Mouse (Mus musculus): ENCODE results near the gene Scarf1. TPM values are rescaled to one million over a fixed set of nuclear protein-coding genes. Genes with fewer than 3 reads are reported as not detected.
A peak's percentile ranks its signal among the peaks of the same experiment; 100 is the strongest.

Scarf1 gene
- total and polyA plus RNA-seq, 3 experiments, result 0.15 to 0.28 TPM; not detected in 1

- no peaks in the 10 kb centered on the region for H3K9me3 ChIP-seq (replicated peaks; ENCODE audit: insufficient read depth, low read length)
- no peaks in the 10 kb centered on the region for H3K27me3 ChIP-seq (ENCODE audit: control insufficient read depth in 1 of 2, insufficient read depth in 2 of 2, low read length in 2 of 2)
- no peaks in the 10 kb centered on the region for H3K4me1 ChIP-seq (ENCODE audit: control insufficient read depth in 1 of 2, insufficient read depth in 2 of 2, low read length in 2 of 2)
- no peak within 1 kb of the TSS for H3K4me3 ChIP-seq (ENCODE audit: control insufficient read depth in 1 of 2, insufficient read depth in 1 of 2, low read depth in 2 of 2, low read length in 2 of 2)
- DNase-seq (ENCODE audit: low read depth, low spot score), result no peak
- H3K79me2 ChIP-seq (ENCODE audit: control insufficient read depth, insufficient read depth, low read length, poor library complexity), result no peaks in the 10 kb centered on the region
- H3K9ac ChIP-seq (ENCODE audit: control insufficient read depth, low read depth, low read length, poor library complexity, severe bottlenecking), result no peak within 1 kb of the TSS
- H3K27ac ChIP-seq (ENCODE audit: control insufficient read depth, low read depth, low read length), result no peak within 1 kb of the TSS
- TF ChIP-seq RCOR1 (IDR thresholded peaks at IDR 0.05; ENCODE audit: low read depth, low read length) (no peak), MAX (IDR thresholded peaks at IDR 0.05; ENCODE audit: low read length) (no peak), NELFE (IDR thresholded peaks at IDR 0.05; ENCODE audit: low read depth, low read length) (no peak), ZNF384 (IDR thresholded peaks at IDR 0.05; ENCODE audit: low read depth, low read length) (no peak), MEF2A (IDR thresholded peaks at IDR 0.05; ENCODE audit: extremely low read depth, insufficient replicate concordance, low read depth, low read length, poor library complexity, severe bottlenecking) (no peak), EP300 (IDR thresholded peaks at IDR 0.05; ENCODE audit: low read depth in 1 of 2, low read length in 2 of 2) (no peak), NRF1 (IDR thresholded peaks at IDR 0.05; ENCODE audit: insufficient read depth, low read depth, low read length, poor library complexity, severe bottlenecking) (no peak), TBP (IDR thresholded peaks at IDR 0.05; ENCODE audit: low read depth, low read length) (no peak), ZMIZ1 (IDR thresholded peaks at IDR 0.05; ENCODE audit: low read depth, low read length) (no peak), HCFC1 (IDR thresholded peaks at IDR 0.05; ENCODE audit: low read depth, low read length) (no peak), POLR2AphosphoS2 (IDR thresholded peaks at IDR 0.05; ENCODE audit: low read length) (peak; percentile 53; the same call in 1 of the 2 replicates), ZC3H11A (IDR thresholded peaks at IDR 0.05; ENCODE audit: low read depth, low read length) (no peak), POLR2A (IDR thresholded peaks at IDR 0.05; ENCODE audit: control insufficient read depth in 1 of 2, insufficient read depth in 1 of 2, low read depth in 1 of 2, low read length in 2 of 2, poor library complexity in 1 of 2) (peak in 1 of 2 experiments; percentile 45; a peak in 1 of 4 replicates), E2F4 (IDR thresholded peaks at IDR 0.05; ENCODE audit: borderline replicate concordance, low read depth, low read length) (no peak)
- peaks cover 0 to 34% of the 10 kb centered on the region in 2 experiments; a peak in 2 of 4 replicates for H3K36me3 ChIP-seq (ENCODE audit: control insufficient read depth in 1 of 2, insufficient read depth in 2 of 2, low read length in 2 of 2)
Measured at GRCm38 (mm10) chr11:75509741-75510626, 3.4 kb upstream of the Scarf1 start, which contains the start of gene Rilp. TSS of gene Rilp (plus strand) at chr11:75510094.

- H3K4me1 ChIP-seq (ENCODE audit: control insufficient read depth in 1 of 2, insufficient read depth in 2 of 2, low read length in 2 of 2), result no peaks in the 10 kb centered on the region
- peak; percentile 40; the same call in 1 of the 2 replicates for TF ChIP-seq SMC3 (IDR thresholded peaks at IDR 0.05; ENCODE audit: low read depth, low read length)
- no peak for TF ChIP-seq ELF1 (IDR thresholded peaks at IDR 0.05; ENCODE audit: low read depth, low read length)
- TF ChIP-seq MAZ (IDR thresholded peaks at IDR 0.05; ENCODE audit: low read depth, low read length), result no peak
- TF ChIP-seq RAD21 (IDR thresholded peaks at IDR 0.05; ENCODE audit: low read depth, low read length), result no peak
- no peak for TF ChIP-seq NELFE (IDR thresholded peaks at IDR 0.05; ENCODE audit: low read depth, low read length)
- peak in 2 of 3 experiments; percentile 53 to 78; a peak in 5 of 6 replicates for TF ChIP-seq CTCF (IDR thresholded peaks at IDR 0.05 in 2 of 3, conservative IDR thresholded peaks at IDR 0.05 in 1 of 3; ENCODE audit: control insufficient read depth in 1 of 3, insufficient read depth in 1 of 3, low read depth in 2 of 3, low read length in 3 of 3, poor library complexity in 1 of 3, severe bottlenecking in 1 of 3)
- no peak for TF ChIP-seq MAFK (IDR thresholded peaks at IDR 0.05; ENCODE audit: borderline replicate concordance, low read depth, low read length)
- H3K79me2 ChIP-seq (ENCODE audit: control insufficient read depth, insufficient read depth, low read length, poor library complexity), result no peaks in the 10 kb centered on the region
- H3K27me3 ChIP-seq (ENCODE audit: control insufficient read depth in 1 of 2, insufficient read depth in 2 of 2, low read length in 2 of 2), result no peaks in the 10 kb centered on the region
- no peaks in the 10 kb centered on the region for H3K9me3 ChIP-seq (replicated peaks; ENCODE audit: insufficient read depth, low read length)
- H3K36me3 ChIP-seq (ENCODE audit: control insufficient read depth in 1 of 2, insufficient read depth in 2 of 2, low read length in 2 of 2), result peaks cover 0 to 29% of the 10 kb centered on the region in 2 experiments; a peak in 2 of 4 replicates
- H3K27ac ChIP-seq (ENCODE audit: control insufficient read depth, low read depth, low read length), result no peak overlapping the region
- DNase-seq (ENCODE audit: low read depth, low spot score), result peak; percentile 51
- H3K9ac ChIP-seq (ENCODE audit: control insufficient read depth, low read depth, low read length, poor library complexity, severe bottlenecking), result no peak overlapping the region
- no peak overlapping the region for H3K4me3 ChIP-seq (ENCODE audit: control insufficient read depth in 1 of 2, insufficient read depth in 1 of 2, low read depth in 2 of 2, low read length in 2 of 2)
Measured at GRCm38 (mm10) chr11:75510627-75510993, 2.7 kb upstream of the Scarf1 start.

Measured in MEL (cell line).